Mouse (Mus musculus) megakaryocyte, embryonic 14.5 days (primary cell): ENCODE data around the gene Fyn.

Experiments used
- FLI1 ChIP-seq: IDR thresholded peaks from 2 replicates; pipeline ENCODE4 v1.6.1; 2012; ENCODE audit warnings: low read length, inconsistent platforms, mixed read lengths
- GATA1 ChIP-seq: IDR thresholded peaks from 3 replicates; pipeline ENCODE4 v1.6.1; 2012; ENCODE audit warnings: mixed read lengths, low read length, inconsistent platforms, borderline replicate concordance

DNA sequence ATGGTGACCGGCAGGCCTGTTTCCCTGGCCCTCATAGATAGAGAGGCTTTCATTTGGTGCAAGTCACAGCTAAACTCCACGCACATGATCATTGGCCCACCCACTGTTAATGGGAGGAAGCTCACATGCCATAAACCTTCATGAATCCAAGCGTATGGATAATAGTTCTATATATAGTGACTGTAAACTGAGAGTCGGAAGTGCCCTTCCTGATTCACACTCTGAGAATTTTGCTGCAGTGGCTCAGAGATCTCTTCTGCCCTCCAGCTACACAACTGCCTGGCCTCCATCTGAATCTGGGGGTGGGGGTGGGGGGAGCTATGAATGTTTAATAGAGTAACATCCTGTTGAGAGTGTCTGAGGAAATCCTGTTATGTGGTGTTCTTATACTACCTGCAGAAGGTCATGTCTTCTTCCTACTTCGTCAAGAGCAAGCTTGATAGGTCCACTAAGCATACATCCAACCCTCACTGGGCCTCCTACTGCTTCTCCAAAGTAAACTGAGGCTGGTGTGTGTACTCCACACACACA is 153.3 kb downstream of the Fyn start:
- TF ChIP-seq GATA1 (no peak), FLI1 (no peak)
